Mouse (Mus musculus): ENCODE measurements at regions not wholly inside any gene's neighbourhood (a gene's known extent, or its start where the extent isn't known, plus 50 kb on each side); places are given as distances from the start of the nearest gene placed in this dataset.
A peak's percentile ranks its signal among the peaks of the same experiment; 100 is the strongest.

DNA sequence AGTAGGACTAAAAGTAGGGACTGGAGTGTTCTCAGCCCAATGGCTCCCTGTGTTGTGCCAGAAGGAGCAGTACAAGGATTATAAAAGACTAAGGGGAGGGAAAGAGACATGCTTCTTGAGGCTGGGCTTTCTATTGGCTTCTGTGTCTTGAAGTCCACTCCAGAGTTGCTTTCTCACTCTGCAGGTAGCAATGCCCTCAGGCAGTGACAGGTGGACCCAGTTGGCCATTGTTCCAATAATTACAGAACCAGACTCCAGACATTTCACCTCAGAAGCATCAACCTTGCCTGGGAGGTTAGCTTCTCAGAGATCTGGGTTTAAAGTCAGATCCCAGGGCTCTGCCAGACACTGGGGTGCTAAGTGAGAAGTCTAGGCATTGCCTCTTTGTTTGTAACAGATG, 136.3 kb upstream of the Tll1 start:
- peak; percentile 51 for DNase-seq (ENCODE audit: low read depth, low spot score)

- no peak for DNase-seq (ENCODE audit: low read depth, low spot score)
Observed at GRCm38 (mm10) chr8:64337356-64337755, 131.3 kb upstream of the Tll1 start.

DNA sequence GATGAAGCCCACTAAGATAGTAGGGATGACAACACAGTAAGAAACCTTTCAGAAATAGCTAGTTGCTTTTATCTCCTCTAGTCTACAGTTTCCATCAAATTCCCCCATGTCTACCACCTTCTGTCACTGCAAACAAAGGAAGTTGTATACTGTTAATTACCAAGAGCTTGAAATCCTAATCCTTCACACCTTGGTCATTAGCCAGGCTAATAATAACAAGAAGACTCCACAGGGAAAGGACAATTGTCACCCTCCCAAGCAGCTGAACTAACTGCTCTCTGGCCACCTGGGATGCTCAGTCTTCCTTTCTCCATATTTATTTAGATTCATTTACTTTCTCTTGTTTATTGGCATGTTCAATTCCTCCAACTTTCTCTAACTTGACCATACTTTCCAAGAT, 130.5 kb upstream of the Tll1 start:
- DNase-seq (ENCODE audit: low read depth, low spot score), result no peak

GRCm38 (mm10) chr8:64335495-64335894, 129.4 kb upstream of the Tll1 start:
- DNase-seq (ENCODE audit: low read depth, low spot score), result no peak

- DNase-seq (ENCODE audit: low read depth, low spot score), result no peak
Observed at GRCm38 (mm10) chr8:64323985-64324384, 117.9 kb upstream of the Tll1 start.

- DNase-seq (ENCODE audit: low read depth, low spot score), result no peak
Observed at GRCm38 (mm10) chr8:64320343-64320742, 114.3 kb upstream of the Tll1 start.

DNA sequence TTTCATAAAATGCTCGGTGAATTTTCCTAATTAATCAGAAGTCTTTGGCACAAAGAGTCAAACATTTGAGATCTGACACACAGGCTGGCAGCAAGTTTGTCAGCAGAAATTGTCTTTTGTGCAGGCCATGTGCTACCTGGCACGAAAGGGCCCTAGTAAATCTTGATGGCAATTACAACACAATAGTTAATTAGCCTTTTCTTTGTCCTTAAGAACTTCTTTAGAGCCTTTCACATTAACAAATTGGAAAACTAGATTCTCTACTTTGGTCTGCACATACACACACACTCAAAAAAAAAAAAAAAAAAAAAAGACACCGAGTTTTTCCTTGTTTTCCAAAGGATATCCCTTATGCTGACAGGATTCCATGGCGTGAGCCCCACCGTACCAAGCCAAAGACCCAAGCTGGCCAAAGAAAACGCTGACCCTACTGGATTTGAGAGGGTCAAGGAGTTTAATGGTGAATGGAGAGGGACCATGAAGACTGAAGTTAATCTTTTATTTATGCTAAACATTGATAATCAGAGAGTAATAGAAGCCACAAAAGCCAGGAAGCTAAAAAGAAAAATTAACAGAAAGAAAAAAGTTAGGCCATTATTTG, 113.2 kb upstream of the Tll1 start:
- DNase-seq (ENCODE audit: low read depth, low spot score), result no peak

DNA sequence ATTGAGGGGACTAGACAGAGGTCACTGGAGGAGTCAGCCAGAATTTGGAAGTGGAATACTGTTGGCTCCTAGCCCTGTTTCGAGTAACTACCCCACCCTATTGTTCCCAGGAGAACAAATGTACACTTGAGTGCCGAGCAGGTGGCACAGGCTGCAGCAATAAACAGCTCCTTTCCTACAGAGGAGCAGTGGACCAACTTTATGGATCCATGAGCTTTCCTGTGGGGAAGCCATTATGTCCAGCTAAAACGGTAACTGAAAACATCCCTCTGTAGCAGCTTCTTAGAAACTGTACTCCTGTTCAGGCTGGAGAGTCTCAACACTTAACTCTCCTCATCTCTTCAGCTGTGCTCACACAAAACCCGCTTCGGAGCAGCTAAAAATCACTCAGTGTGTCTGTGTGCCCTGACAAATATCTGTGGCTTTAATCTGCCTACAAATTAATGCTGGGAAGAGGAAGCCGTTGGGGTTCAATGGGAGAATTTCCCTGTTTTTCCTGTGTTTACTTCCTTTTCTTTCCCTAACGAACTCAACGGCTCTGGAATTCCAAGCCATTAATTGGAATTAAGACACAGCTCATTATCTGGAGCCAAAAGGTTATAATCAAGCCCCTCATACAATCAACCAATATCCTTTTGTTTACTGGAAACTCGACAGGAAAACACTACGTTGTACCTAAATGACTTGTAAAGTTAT, 112.6 kb upstream of the Tll1 start:
- no peak for DNase-seq (ENCODE audit: low read depth, low spot score)

DNA sequence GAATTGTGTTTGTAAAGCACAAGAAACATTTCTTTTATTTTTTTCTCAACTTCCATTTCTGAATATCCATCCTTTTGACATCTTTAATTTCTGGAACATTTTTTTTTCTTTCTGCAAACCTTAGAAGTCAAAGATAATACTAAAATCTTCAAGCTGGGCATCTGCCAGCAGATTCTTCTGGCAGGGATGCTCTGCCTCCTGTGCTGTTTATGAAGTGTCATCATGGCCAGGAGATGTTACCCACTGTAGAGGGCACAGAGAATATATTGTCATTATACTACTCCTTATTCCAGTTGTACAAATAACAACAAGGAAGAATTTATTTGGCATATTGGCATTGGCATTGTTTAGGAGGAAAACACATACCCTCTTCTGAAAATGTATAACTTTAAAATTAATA, 111.7 kb upstream of the Tll1 start:
- DNase-seq (ENCODE audit: low read depth, low spot score), result no peak

- no peak for DNase-seq (ENCODE audit: low read depth, low spot score)
Observed at GRCm38 (mm10) chr8:64307995-64308394, 101.9 kb upstream of the Tll1 start.

GRCm38 (mm10) chr8:64282806-64283205, 76.7 kb upstream of the Tll1 start:
- no peak for DNase-seq (ENCODE audit: low read depth, low spot score)

DNA sequence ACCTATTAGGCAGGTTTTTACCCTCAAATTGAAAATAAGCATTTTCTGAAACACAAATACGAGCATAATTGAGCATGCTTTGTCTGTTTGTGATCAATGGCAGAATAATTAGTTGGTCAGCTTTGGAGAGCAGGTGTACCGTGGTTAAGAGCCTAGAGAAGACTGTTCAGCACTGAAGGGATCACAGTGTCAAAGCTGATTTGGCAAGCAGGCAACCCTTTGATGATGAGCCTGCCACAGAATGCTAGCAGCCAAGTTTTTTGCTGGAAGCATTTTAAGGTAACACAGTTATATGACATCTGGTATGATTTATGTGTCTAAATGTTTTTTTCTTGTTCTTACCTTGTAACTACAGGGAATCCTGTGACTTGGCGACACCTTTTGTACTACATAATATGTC, 75.5 kb upstream of the Tll1 start:
- no peak for DNase-seq (ENCODE audit: low read depth, low spot score)

GRCm38 (mm10) chr8:64280391-64280790, 74.3 kb upstream of the Tll1 start:
- DNase-seq (ENCODE audit: low read depth, low spot score), result no peak

- DNase-seq (ENCODE audit: low read depth, low spot score), result no peak
Observed at GRCm38 (mm10) chr8:64276058-64276457, 70.0 kb upstream of the Tll1 start.

- no peak for DNase-seq (ENCODE audit: low read depth, low spot score)
Observed at GRCm38 (mm10) chr8:64265304-64265945, 59.4 kb upstream of the Tll1 start.
